Mouse (Mus musculus): ENCODE results near the gene Serhl.

- TF ChIP-seq CTCF (IDR thresholded peaks at IDR 0.05; ENCODE audit: low read depth, low read length), result no peak
- no peak for TF ChIP-seq POLR2A (IDR thresholded peaks at IDR 0.05; ENCODE audit: borderline replicate concordance, low read depth, low read length)
Measured at GRCm38 (mm10) chr15:83121709-83122565, 32.6 kb downstream of the Serhl start.

Measured in bone marrow macrophage, adult 2 months (primary cell).